Mouse (Mus musculus): ENCODE measurements at regions not wholly inside any gene's neighbourhood (a gene's known extent, or its start where the extent isn't known, plus 50 kb on each side); places are given as distances from the start of the nearest gene placed in this dataset.

GRCm38 (mm10) chr3:154513566-154513965 lies 82.9 kb upstream of the Cryz start:
- H3K4me3 ChIP-seq (ENCODE audit: low read depth, low read length), result no peak overlapping the region

DNA sequence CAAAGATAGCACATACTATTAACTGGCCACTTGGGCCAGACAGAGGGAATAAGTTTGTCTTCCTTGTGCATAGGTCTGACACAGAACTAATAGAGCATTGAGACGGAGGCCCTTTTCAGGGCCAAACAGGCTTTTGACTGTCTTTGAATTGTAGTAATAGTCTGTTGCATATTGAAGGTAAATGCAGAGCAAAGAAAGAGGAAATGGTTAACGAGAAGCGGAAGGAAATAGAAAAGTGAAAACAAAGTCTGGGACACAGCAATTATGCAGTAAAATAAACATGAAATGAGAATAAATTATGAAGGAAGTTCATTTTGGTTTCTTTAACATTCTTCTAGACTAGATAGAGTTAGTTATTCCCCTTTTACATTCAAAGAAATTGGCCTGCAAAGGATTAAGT lies 86.4 kb upstream of the Cryz start:
- Histone ChIP-seq H3K4me1 (ENCODE audit: control insufficient read depth, insufficient read depth, low read length) (no peaks in the 10 kb centered on the region), H3K4me3 (ENCODE audit: low read depth, low read length) (no peak overlapping the region), H3K27ac (ENCODE audit: low read length) (no peak overlapping the region), H3K27me3 (ENCODE audit: control insufficient read depth, insufficient read depth, low read length) (no peaks in the 10 kb centered on the region), H3K9ac (replicated peaks; ENCODE audit: low read depth, low read length) (no peak overlapping the region), H3K4me2 (replicated peaks; ENCODE audit: low read depth, low read length) (no peak overlapping the region), H3K36me3 (ENCODE audit: control insufficient read depth, insufficient read depth, low read length) (no peaks in the 10 kb centered on the region), H3K9me3 (ENCODE audit: control insufficient read depth, low read depth, low read length) (no peaks in the 10 kb centered on the region)
- no peak for ATAC-seq (ENCODE audit: insufficient number of reproducible peaks, insufficient read depth, low FRiP score, low read depth)
- WGBS, result 87% methylated on average over 3 of the region's 3 CpGs

More at GRCm38 (mm10) chr3:154513566-154513965, 82.9 kb upstream of the Cryz start:
- Histone ChIP-seq H3K9ac (replicated peaks; ENCODE audit: low read depth, low read length) (no peak overlapping the region), H3K4me2 (replicated peaks; ENCODE audit: low read depth, low read length) (no peak overlapping the region), H3K27ac (ENCODE audit: low read length) (no peak overlapping the region), H3K36me3 (ENCODE audit: control insufficient read depth, insufficient read depth, low read length) (no peaks in the 10 kb centered on the region), H3K9me3 (ENCODE audit: control insufficient read depth, low read depth, low read length) (no peaks in the 10 kb centered on the region), H3K4me1 (ENCODE audit: control insufficient read depth, insufficient read depth, low read length) (no peaks in the 10 kb centered on the region), H3K27me3 (ENCODE audit: control insufficient read depth, insufficient read depth, low read length) (no peaks in the 10 kb centered on the region)
- ATAC-seq (ENCODE audit: insufficient number of reproducible peaks, insufficient read depth, low FRiP score, low read depth), result no peak
- 74% methylated on average over 4 of the region's 4 CpGs for WGBS

DNA sequence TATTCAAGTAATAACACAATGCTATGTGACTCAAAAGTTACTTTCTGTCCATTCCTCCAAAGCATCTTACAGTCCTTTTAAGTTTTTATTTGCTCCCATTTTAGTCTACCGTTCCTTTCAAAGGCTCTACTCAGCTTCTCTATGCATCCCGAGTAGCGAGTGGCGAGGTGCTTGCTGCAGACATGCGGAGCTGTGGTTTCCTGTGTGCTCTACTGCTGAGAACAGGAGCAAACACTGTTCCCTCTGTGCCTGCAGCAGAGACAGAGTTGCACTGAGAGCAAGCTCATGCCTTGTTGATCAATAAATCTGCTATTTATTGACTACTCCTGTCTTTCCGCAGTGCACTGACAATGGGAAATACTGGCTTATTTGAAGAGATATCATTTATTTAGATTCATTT lies 87.1 kb upstream of the Cryz start:
- ATAC-seq (ENCODE audit: insufficient number of reproducible peaks, insufficient read depth, low FRiP score, low read depth), result no peak
- no peaks in the 10 kb centered on the region for H3K4me1 ChIP-seq (ENCODE audit: control insufficient read depth, insufficient read depth, low read length)
- 66% methylated on average over 6 of the region's 6 CpGs for WGBS

GRCm38 (mm10) chr3:154493387-154493920 lies 103.1 kb upstream of the Cryz start:
- Histone ChIP-seq H3K9ac (replicated peaks; ENCODE audit: low read depth, low read length) (no peak overlapping the region), H3K4me3 (ENCODE audit: low read depth, low read length) (no peak overlapping the region), H3K27ac (ENCODE audit: low read length) (no peak overlapping the region), H3K4me1 (ENCODE audit: control insufficient read depth, insufficient read depth, low read length) (no peaks in the 10 kb centered on the region), H3K36me3 (ENCODE audit: control insufficient read depth, insufficient read depth, low read length) (no peaks in the 10 kb centered on the region), H3K4me2 (replicated peaks; ENCODE audit: low read depth, low read length) (no peak overlapping the region), H3K9me3 (ENCODE audit: control insufficient read depth, low read depth, low read length) (no peaks in the 10 kb centered on the region), H3K27me3 (ENCODE audit: control insufficient read depth, insufficient read depth, low read length) (no peaks in the 10 kb centered on the region)
- 57% methylated on average over 2 of the region's 2 CpGs for WGBS
- ATAC-seq (ENCODE audit: insufficient number of reproducible peaks, insufficient read depth, low FRiP score, low read depth), result no peak

More for the DNA sequence above, 87.1 kb upstream of the Cryz start:
- H3K27ac ChIP-seq (ENCODE audit: low read length), result no peak overlapping the region
- no peak overlapping the region for H3K4me2 ChIP-seq (replicated peaks; ENCODE audit: low read depth, low read length)
- no peak overlapping the region for H3K9ac ChIP-seq (replicated peaks; ENCODE audit: low read depth, low read length)
- no peaks in the 10 kb centered on the region for H3K36me3 ChIP-seq (ENCODE audit: control insufficient read depth, insufficient read depth, low read length)
- H3K4me3 ChIP-seq (ENCODE audit: low read depth, low read length), result no peak overlapping the region
- no peaks in the 10 kb centered on the region for H3K9me3 ChIP-seq (ENCODE audit: control insufficient read depth, low read depth, low read length)
- no peaks in the 10 kb centered on the region for H3K27me3 ChIP-seq (ENCODE audit: control insufficient read depth, insufficient read depth, low read length)

DNA sequence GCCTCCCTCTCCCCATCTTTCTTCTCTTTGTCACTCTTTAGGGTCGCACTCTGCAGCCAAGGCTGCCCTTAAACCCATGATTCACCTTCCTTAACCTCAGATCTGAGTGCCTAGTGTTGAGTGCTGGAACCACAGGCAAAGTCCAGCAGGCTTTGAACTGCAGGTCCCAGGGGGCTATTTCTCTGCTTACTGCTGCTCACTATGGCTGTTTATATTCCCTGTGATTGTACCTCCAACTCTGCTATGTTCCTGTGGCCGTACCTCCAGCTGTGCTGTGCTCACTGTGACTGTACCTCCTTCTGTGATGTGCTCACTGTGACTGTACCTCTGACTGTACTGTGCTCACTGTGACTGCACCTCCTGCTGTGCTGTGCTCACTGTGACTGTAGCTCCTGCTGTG lies 124.1 kb upstream of the Cryz start:
- ATAC-seq (ENCODE audit: insufficient number of reproducible peaks, insufficient read depth, low FRiP score, low read depth), result no peak
- Histone ChIP-seq H3K9ac (replicated peaks; ENCODE audit: low read depth, low read length) (no peak overlapping the region), H3K4me3 (ENCODE audit: low read depth, low read length) (no peak overlapping the region), H3K4me1 (ENCODE audit: control insufficient read depth, insufficient read depth, low read length) (0 out of 2 replicates have a peak, but pooled peaks cover 3% of the 10 kb centered on the region), H3K27ac (ENCODE audit: low read length) (no peak overlapping the region), H3K36me3 (ENCODE audit: control insufficient read depth, insufficient read depth, low read length) (no peaks in the 10 kb centered on the region), H3K4me2 (replicated peaks; ENCODE audit: low read depth, low read length) (no peak overlapping the region), H3K27me3 (ENCODE audit: control insufficient read depth, insufficient read depth, low read length) (no peaks in the 10 kb centered on the region), H3K9me3 (ENCODE audit: control insufficient read depth, low read depth, low read length) (no peaks in the 10 kb centered on the region)
- 82% methylated on average over 2 of the region's 2 CpGs for WGBS

GRCm38 (mm10) chr3:154467581-154468374 lies 128.7 kb upstream of the Cryz start:
- Histone ChIP-seq H3K4me2 (replicated peaks; ENCODE audit: low read depth, low read length) (0 out of 2 replicates have a peak overlapping the region, but pooled peaks have one; percentile 4), H3K9me3 (ENCODE audit: control insufficient read depth, low read depth, low read length) (no peaks in the 10 kb centered on the region), H3K27ac (ENCODE audit: low read length) (no peak overlapping the region), H3K4me3 (ENCODE audit: low read depth, low read length) (no peak overlapping the region), H3K36me3 (ENCODE audit: control insufficient read depth, insufficient read depth, low read length) (no peaks in the 10 kb centered on the region), H3K9ac (replicated peaks; ENCODE audit: low read depth, low read length) (no peak overlapping the region), H3K27me3 (ENCODE audit: control insufficient read depth, insufficient read depth, low read length) (no peaks in the 10 kb centered on the region), H3K4me1 (ENCODE audit: control insufficient read depth, insufficient read depth, low read length) (0 out of 2 replicates have a peak, but pooled peaks cover 5% of the 10 kb centered on the region)
- ATAC-seq (ENCODE audit: insufficient number of reproducible peaks, insufficient read depth, low FRiP score, low read depth), result peak; percentile 42; the same call in 1 of the 2 replicates
- WGBS, result 17% methylated on average over 13 of the region's 13 CpGs

DNA sequence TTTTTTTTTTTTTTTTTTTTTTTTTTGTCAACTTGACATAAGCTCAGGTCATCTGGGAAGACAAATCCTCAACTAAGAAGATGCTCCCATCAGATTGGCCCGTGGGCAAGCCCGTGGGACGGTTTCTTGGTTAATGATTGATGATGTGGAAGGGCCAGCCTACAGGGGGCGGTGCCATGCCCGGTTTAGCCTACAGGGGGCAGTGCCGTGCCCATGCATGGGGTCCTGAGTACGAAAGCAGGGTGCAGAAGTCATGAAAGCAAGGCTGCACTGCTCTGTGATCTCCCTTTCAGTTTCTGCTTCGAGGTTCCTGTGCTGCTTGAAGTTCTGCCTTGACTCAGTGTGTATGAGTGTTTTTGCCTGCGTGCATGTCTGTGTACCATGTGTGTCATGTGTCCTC lies 127.7 kb upstream of the Lhx8 start:
- H3K4me3 ChIP-seq (ENCODE audit: low read depth, low read length), result no peak overlapping the region
- no peaks in the 10 kb centered on the region for H3K4me1 ChIP-seq (ENCODE audit: control insufficient read depth, insufficient read depth, low read length)
- H3K27me3 ChIP-seq (ENCODE audit: control insufficient read depth, insufficient read depth, low read length), result no peaks in the 10 kb centered on the region
- no peak overlapping the region for H3K9ac ChIP-seq (replicated peaks; ENCODE audit: low read depth, low read length)
- no peak overlapping the region for H3K4me2 ChIP-seq (replicated peaks; ENCODE audit: low read depth, low read length)
- H3K36me3 ChIP-seq (ENCODE audit: control insufficient read depth, insufficient read depth, low read length), result no peaks in the 10 kb centered on the region
- 78% methylated on average over 9 of the region's 9 CpGs for WGBS
- no peak overlapping the region for H3K27ac ChIP-seq (ENCODE audit: low read length)
- H3K9me3 ChIP-seq (ENCODE audit: control insufficient read depth, low read depth, low read length), result no peaks in the 10 kb centered on the region
- no peak for ATAC-seq (ENCODE audit: insufficient number of reproducible peaks, insufficient read depth, low FRiP score, low read depth)

DNA sequence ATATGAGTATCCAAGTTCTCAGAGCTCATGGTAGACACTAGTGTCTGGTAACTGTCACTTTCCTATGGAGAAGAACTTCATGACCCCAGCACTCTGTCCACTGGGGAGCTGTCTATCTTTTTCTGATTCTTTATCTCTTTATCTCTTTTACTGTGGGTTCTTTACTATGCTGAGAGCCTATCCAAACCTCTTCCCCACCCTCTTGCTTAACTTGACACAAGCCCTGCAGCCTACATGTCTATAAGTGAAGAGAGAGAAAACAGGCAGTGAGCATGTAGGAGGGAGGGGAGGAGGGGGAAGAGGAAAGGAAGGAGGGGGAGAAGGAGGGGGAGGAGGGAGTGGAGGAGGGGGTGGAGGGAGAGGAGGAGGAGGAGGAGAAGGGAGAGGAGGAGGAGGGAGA lies 122.6 kb upstream of the Lhx8 start:
- H3K36me3 ChIP-seq (ENCODE audit: control insufficient read depth, insufficient read depth, low read length), result no peaks in the 10 kb centered on the region
- ATAC-seq (ENCODE audit: insufficient number of reproducible peaks, insufficient read depth, low FRiP score, low read depth), result no peak
- H3K27ac ChIP-seq (ENCODE audit: low read length), result no peak overlapping the region
- H3K4me2 ChIP-seq (replicated peaks; ENCODE audit: low read depth, low read length), result no peak overlapping the region
- no peak overlapping the region for H3K4me3 ChIP-seq (ENCODE audit: low read depth, low read length)
- H3K4me1 ChIP-seq (ENCODE audit: control insufficient read depth, insufficient read depth, low read length), result no peaks in the 10 kb centered on the region
- no peak overlapping the region for H3K9ac ChIP-seq (replicated peaks; ENCODE audit: low read depth, low read length)
- H3K27me3 ChIP-seq (ENCODE audit: control insufficient read depth, insufficient read depth, low read length), result no peaks in the 10 kb centered on the region
- H3K9me3 ChIP-seq (ENCODE audit: control insufficient read depth, low read depth, low read length), result no peaks in the 10 kb centered on the region; the same call in 1 of the 2 replicates
